Mouse (Mus musculus): Measurements from ENCODE around the gene Gas8. TPM values are rescaled to one million over a fixed set of nuclear protein-coding genes. Genes with fewer than 3 reads are reported as not detected.
"Not testable (repeated sequence)": the region's sequence is repeated elsewhere in the genome, so short reads cannot be mapped to it uniquely, and the experiment has no call there.

The Gas8 gene
- polyA plus RNA-seq, 1 experiment = 2.8 TPM

GRCm38 (mm10) chr8:123514781-123515539 lies 3.7 kb upstream of the Gas8 start, which contains the start of gene Dbndd1:
Gene Dbndd1, minus strand, starts transcription at chr8:123515463.
- Histone ChIP-seq H3K4me3 (ENCODE audit: extremely low read depth, insufficient read depth, insufficient read length) (peak within 1 kb of the TSS; percentile 41), H3K4me1 (ENCODE audit: control insufficient read depth, insufficient read depth, insufficient read length) (peaks cover 13% of the 10 kb centered on the region), H3K36me3 (ENCODE audit: control insufficient read depth, insufficient read depth, low read length) (no peaks in the 10 kb centered on the region), H3K27ac (ENCODE audit: insufficient read depth, low read length) (no peak within 1 kb of the TSS), H3K27me3 (ENCODE audit: control insufficient read depth, insufficient read depth, low read length) (peaks cover 19% of the 10 kb centered on the region)
- WGBS = 1% methylated on average over 57 of the region's 63 CpGs
- DNase-seq (ENCODE audit: low read depth in 1 of 2, low spot score in 2 of 2) = peak in 1 of 2 experiments; percentile 19
- TF ChIP-seq POLR2A (IDR thresholded peaks at IDR 0.05; ENCODE audit: low read depth, low read length) (no peak), CTCF (IDR thresholded peaks at IDR 0.05; ENCODE audit: extremely low read depth, insufficient read depth, insufficient read length, insufficient replicate concordance) (no peak)

- Histone ChIP-seq H3K4me3 (ENCODE audit: extremely low read depth, insufficient read depth, insufficient read length) (no peak overlapping the region), H3K36me3 (ENCODE audit: control insufficient read depth, insufficient read depth, low read length) (no peaks in the 10 kb centered on the region), H3K27me3 (ENCODE audit: control insufficient read depth, insufficient read depth, low read length) (peaks cover 19% of the 10 kb centered on the region), H3K4me1 (ENCODE audit: control insufficient read depth, insufficient read depth, insufficient read length) (peaks cover 13% of the 10 kb centered on the region), H3K27ac (ENCODE audit: insufficient read depth, low read length) (no peak overlapping the region)
- DNase-seq (ENCODE audit: low read depth in 1 of 2, low spot score in 2 of 2) = no peak
- TF ChIP-seq POLR2A (IDR thresholded peaks at IDR 0.05; ENCODE audit: low read depth, low read length) (no peak), CTCF (IDR thresholded peaks at IDR 0.05; ENCODE audit: extremely low read depth, insufficient read depth, insufficient read length, insufficient replicate concordance) (no peak)
- WGBS = 4% methylated on average over 11 of the region's 11 CpGs
Measured at GRCm38 (mm10) chr8:123515540-123515897, 3.1 kb upstream of the Gas8 start.

GRCm38 (mm10) chr8:123516596-123516995 lies 2.0 kb upstream of the Gas8 start:
- Histone ChIP-seq H3K27me3 (ENCODE audit: control insufficient read depth, insufficient read depth, low read length) (peaks cover 19% of the 10 kb centered on the region), H3K27ac (ENCODE audit: insufficient read depth, low read length) (no peak overlapping the region), H3K36me3 (ENCODE audit: control insufficient read depth, insufficient read depth, low read length) (no peaks in the 10 kb centered on the region), H3K4me3 (ENCODE audit: extremely low read depth, insufficient read depth, insufficient read length) (no peak overlapping the region), H3K4me1 (ENCODE audit: control insufficient read depth, insufficient read depth, insufficient read length) (peaks cover 13% of the 10 kb centered on the region)
- TF ChIP-seq CTCF (IDR thresholded peaks at IDR 0.05; ENCODE audit: extremely low read depth, insufficient read depth, insufficient read length, insufficient replicate concordance) = no peak
- TF ChIP-seq POLR2A (IDR thresholded peaks at IDR 0.05; ENCODE audit: low read depth, low read length) = no peak
- no peak for DNase-seq (ENCODE audit: low read depth in 1 of 2, low spot score in 2 of 2)
- WGBS = 77% methylated on average over 2 of the region's 2 CpGs

- no peaks in the 10 kb centered on the region for H3K36me3 ChIP-seq (ENCODE audit: control insufficient read depth, insufficient read depth, low read length)
- no peak overlapping the region for H3K27ac ChIP-seq (ENCODE audit: insufficient read depth, low read length)
- DNase-seq (ENCODE audit: low read depth in 1 of 2, low spot score in 2 of 2) = no peak
- no peak for TF ChIP-seq POLR2A (IDR thresholded peaks at IDR 0.05; ENCODE audit: low read depth, low read length)
- no peak for TF ChIP-seq CTCF (IDR thresholded peaks at IDR 0.05; ENCODE audit: extremely low read depth, insufficient read depth, insufficient read length, insufficient replicate concordance)
- H3K4me1 ChIP-seq (ENCODE audit: control insufficient read depth, insufficient read depth, insufficient read length) = peaks cover 13% of the 10 kb centered on the region
- H3K27me3 ChIP-seq (ENCODE audit: control insufficient read depth, insufficient read depth, low read length) = peaks cover 19% of the 10 kb centered on the region
- WGBS = 31% methylated on average over 10 of the region's 10 CpGs
- H3K4me3 ChIP-seq (ENCODE audit: extremely low read depth, insufficient read depth, insufficient read length) = peak overlapping the region; percentile 79; the same call in 1 of the 2 replicates
Measured at GRCm38 (mm10) chr8:123518172-123518571, 462 bp upstream of the Gas8 start.

- H3K27me3 ChIP-seq (ENCODE audit: control insufficient read depth, insufficient read depth, low read length) = peaks cover 12% of the 10 kb centered on the region; the same call in 1 of the 2 replicates
- not testable (repeated sequence) for H3K36me3 ChIP-seq (ENCODE audit: control insufficient read depth, insufficient read depth, low read length); H3K4me3 ChIP-seq (ENCODE audit: extremely low read depth, insufficient read depth, insufficient read length); DNase-seq (ENCODE audit: low read depth in 1 of 2, low spot score in 2 of 2); H3K27ac ChIP-seq (ENCODE audit: insufficient read depth, low read length); H3K4me1 ChIP-seq (ENCODE audit: control insufficient read depth, insufficient read depth, insufficient read length)
- 93% methylated on average over 1 of the region's 1 CpGs for WGBS
Measured at GRCm38 (mm10) chr8:123520048-123520447, 1.4 kb downstream of the Gas8 start.

GRCm38 (mm10) chr8:123527720-123528489 lies 9.3 kb downstream of the Gas8 start:
- Histone ChIP-seq H3K27me3 (ENCODE audit: control insufficient read depth, insufficient read depth, low read length) (no peaks in the 10 kb centered on the region), H3K27ac (ENCODE audit: insufficient read depth, low read length) (no peak overlapping the region), H3K4me3 (ENCODE audit: extremely low read depth, insufficient read depth, insufficient read length) (no peak overlapping the region), H3K36me3 (ENCODE audit: control insufficient read depth, insufficient read depth, low read length) (peaks cover 7% of the 10 kb centered on the region), H3K4me1 (ENCODE audit: control insufficient read depth, insufficient read depth, insufficient read length) (no peaks in the 10 kb centered on the region)
- no peak for TF ChIP-seq POLR2A (IDR thresholded peaks at IDR 0.05; ENCODE audit: low read depth, low read length)
- TF ChIP-seq CTCF (IDR thresholded peaks at IDR 0.05; ENCODE audit: extremely low read depth, insufficient read depth, insufficient read length, insufficient replicate concordance) = no peak
- no peak for DNase-seq (ENCODE audit: low read depth in 1 of 2, low spot score in 2 of 2)
- 91% methylated on average over 25 of the region's 25 CpGs for WGBS
